Comparison of ENCODE assay signal across 9 mouse cellular contexts in genomic region chr11:108025726-108026425, GRCm38 (mm10).
A peak's percentile ranks its signal among the peaks of the same experiment; 100 is the strongest.
DNase-seq lines count a peak whose midpoint lies in the region; ATAC-seq and TF ChIP-seq lines count a peak whose summit lies in the region.
"Had no signal": no experiment of that assay in that cellular context is flagged by ENCODE, and none has a peak within 500 bp of the region (broad histone marks: within the 10 kb centered on the region; RNA-seq: fewer than 3 reads in every experiment).

No protein-coding gene starts in this region.

- TF ChIP-seq CTCF in gastrocnemius, adult 2 months (IDR thresholded peaks at IDR 0.05) = peak; percentile 79
- peak; percentile 83 for TF ChIP-seq CTCF in lung, postnatal 0 days (IDR thresholded peaks at IDR 0.05)

- no peak overlapping the region for H3K4me3 ChIP-seq in liver, embryonic 11.5 days (ENCODE audit: low read depth, low read length)
- H3K4me3 ChIP-seq in gastrocnemius, adult 2 months = no peak overlapping the region
- H3K4me3 ChIP-seq in lung, postnatal 0 days (ENCODE audit: low read depth, low read length) = no peak overlapping the region
- H3K4me3 ChIP-seq: limb, embryonic 15.5 days had no signal

- H3K9ac ChIP-seq in liver, embryonic 11.5 days (ENCODE audit: low read depth, low read length) = no peak overlapping the region
- H3K9ac ChIP-seq in lung, postnatal 0 days (replicated peaks; ENCODE audit: low read depth) = no peak overlapping the region
- H3K9ac ChIP-seq: limb, embryonic 15.5 days had no signal

- no peaks in the 10 kb centered on the region for H3K36me3 ChIP-seq in liver, embryonic 11.5 days (ENCODE audit: control insufficient read depth, insufficient read depth, low read length)
- H3K36me3 ChIP-seq in lung, postnatal 0 days (ENCODE audit: insufficient read depth, low read length) = no peaks in the 10 kb centered on the region
- H3K36me3 ChIP-seq: limb, embryonic 15.5 days had no signal

- no peak overlapping the region for H3K27ac ChIP-seq in liver, embryonic 11.5 days (ENCODE audit: low read depth, low read length)
- H3K27ac ChIP-seq in gastrocnemius, adult 2 months = peak overlapping the region; percentile 53
- H3K27ac ChIP-seq in lung, postnatal 0 days (ENCODE audit: low read length) = peak overlapping the region; percentile 0; the same call in 1 of the 2 replicates
- H3K27ac ChIP-seq: limb, embryonic 15.5 days had no signal

- H3K4me1 ChIP-seq in liver, embryonic 11.5 days (replicated peaks; ENCODE audit: control insufficient read depth, insufficient read depth, low read length) = no peaks in the 10 kb centered on the region
- peaks cover 7% of the 10 kb centered on the region; the same call in 1 of the 2 replicates for H3K4me1 ChIP-seq in lung, postnatal 0 days (ENCODE audit: insufficient read depth, low read depth, low read length)
- H3K4me1 ChIP-seq: limb, embryonic 15.5 days had no signal

- intact Hi-C loops in gastrocnemius, adult 2 months (cut with DNase I) = loop anchor here (2.0 to 5.0 kb wide), 2 partner anchors 101 to 353 kb away; no protein-coding TSS in a partner anchor

- H3K27me3 ChIP-seq in liver, embryonic 11.5 days (replicated peaks; ENCODE audit: control insufficient read depth, insufficient read depth, low read length) = no peaks in the 10 kb centered on the region
- H3K27me3 ChIP-seq in lung, postnatal 0 days (replicated peaks; ENCODE audit: insufficient read depth, low read length) = no peaks in the 10 kb centered on the region
- H3K27me3 ChIP-seq: limb, embryonic 15.5 days had no signal

- H3K4me2 ChIP-seq in liver, embryonic 11.5 days = no peak overlapping the region
- H3K4me2 ChIP-seq in lung, postnatal 0 days (replicated peaks; ENCODE audit: low read depth, low read length) = no peak overlapping the region
- H3K4me2 ChIP-seq: limb, embryonic 15.5 days had no signal

- peak; percentile 21; the same call in 1 of the 2 replicates for TF ChIP-seq EP300 in lung, postnatal 0 days (IDR thresholded peaks at IDR 0.05)

- 72% methylated on average over 7 of the region's 7 CpGs for WGBS in liver, embryonic 11.5 days
- 41% methylated on average over 7 of the region's 7 CpGs for WGBS in lung, postnatal 0 days

- DNase-seq in liver, embryonic 11.5 days (ENCODE audit: low spot score) = no peak
- no peak for DNase-seq in liver
- peak; percentile 32 for DNase-seq in brain, embryonic 18.5 days (ENCODE audit: low read depth, low spot score)
- peak; percentile 63 for DNase-seq in gastrocnemius, adult 2 months
- DNase-seq in kidney, postnatal 10 days = peak; percentile 69
- DNase-seq in lung, postnatal 0 days (ENCODE audit: low spot score) = peak; percentile 88
- peak; percentile 64 for DNase-seq in skeletal muscle tissue, adult 2 months (ENCODE audit: low read depth, low spot score)

- no peaks in the 10 kb centered on the region for H3K9me3 ChIP-seq in liver, embryonic 11.5 days (ENCODE audit: control insufficient read depth, low read length)
- no peaks in the 10 kb centered on the region for H3K9me3 ChIP-seq in lung, postnatal 0 days (ENCODE audit: low read length)
- H3K9me3 ChIP-seq: limb, embryonic 15.5 days had no signal

- ATAC-seq in liver, embryonic 11.5 days (replicated peaks; ENCODE audit: low FRiP score) = 0 out of 2 replicates have a peak, but pooled peaks have one; percentile 26
- ATAC-seq in lung, postnatal 0 days = peak; percentile 16; the same call in 1 of the 2 replicates
- no peak for ATAC-seq in activated CD4-positive, CD25-positive, alpha-beta regulatory T cell, adult 4 months

Comparison
In these comparisons a context has a peak if more than half of its experiments do, and no peak if none do; other contexts are left out.
1. DNase-seq: peak in brain, embryonic 18.5 days (single experiment), gastrocnemius, adult 2 months (single experiment), kidney, postnatal 10 days (single experiment), lung, postnatal 0 days (single experiment) and skeletal muscle tissue, adult 2 months (single experiment); none in liver, embryonic 11.5 days (single experiment) and liver (single experiment).